Mouse (Mus musculus) forebrain, embryonic 16.5 days (tissue): Measurements from ENCODE around the gene Defb29. TPM values are rescaled to one million over a fixed set of nuclear protein-coding genes. Genes with fewer than 3 reads are reported as not detected.

Experiments
- ATAC-seq: fragments of 200-750 bp; cut with Nextera tagmentation; 2 replicates; pipeline ENCODE4 v1.8.0; 2017; ENCODE audit warnings: mild to moderate bottlenecking, moderate library complexity
- H3K27ac ChIP-seq: fragments of 300-500 bp; sonication (generic); 2 replicates; pipeline ENCODE4 v1.5.1; 2014; ENCODE audit warnings: low read length, control low read depth
- H3K27me3 ChIP-seq: fragments of 300-500 bp; sonication (generic); replicated peaks from 2 replicates; pipeline ENCODE4 v1.6.1; 2014; ENCODE audit warnings: low read length; ENCODE audit not compliant: control insufficient read depth, insufficient read depth
- H3K36me3 ChIP-seq: fragments of 300-500 bp; sonication (generic); 2 replicates; pipeline ENCODE4 v1.6.1; 2014; ENCODE audit not compliant: control insufficient read depth, insufficient read depth
- H3K4me1 ChIP-seq: fragments of 300-500 bp; sonication (generic); replicated peaks from 2 replicates; pipeline ENCODE4 v1.6.1; 2014; ENCODE audit warnings: low read length; ENCODE audit not compliant: control insufficient read depth, insufficient read depth
- H3K4me2 ChIP-seq: fragments of 300-500 bp; sonication (generic); 2 replicates; pipeline ENCODE4 v1.6.1; 2014; ENCODE audit warnings: mild to moderate bottlenecking, low read length, control low read depth
- H3K4me3 ChIP-seq: fragments of 300-500 bp; sonication (generic); replicated peaks from 2 replicates; pipeline ENCODE4 v1.5.1; 2014; ENCODE audit warnings: mild to moderate bottlenecking, low read length, control low read depth
- H3K9ac ChIP-seq: fragments of 300-500 bp; sonication (generic); replicated peaks from 2 replicates; pipeline ENCODE4 v1.6.1; 2014; ENCODE audit warnings: low read depth, low read length, control low read depth
- H3K9me3 ChIP-seq: fragments of 300-500 bp; sonication (generic); 2 replicates; pipeline ENCODE4 v1.6.1; 2016; ENCODE audit warnings: low read length; ENCODE audit not compliant: control insufficient read depth
- WGBS: fragments of 180-500 bp; shearing (Covaris S2); extraction: QIAGEN DNeasy Blood & Tissue Kit; methylation state at CpG from one replicate; pipeline ENCODE4 v1.1.7; 2014; 5-methylcytosine and 5-hydroxymethylcytosine counted together
- polyA plus RNA-seq: library from polyadenylated mRNA; unstranded; fragments of >200 nt; fragmentation: Nextera tagmentation; extraction: Ambion mirVana; gene quantifications from 2 replicates; pipeline ENCODE4 v1.2.1, GENCODE M21; 2015

Defb29 gene
- not detected in 2 replicates for polyA plus RNA-seq

- no peak within 1 kb of the TSS for H3K4me2 ChIP-seq
- 59% methylated on average over 13 of the region's 13 CpGs for WGBS
- H3K4me3 ChIP-seq = no peak within 1 kb of the TSS
- no peak within 1 kb of the TSS for H3K9ac ChIP-seq
- no peak for ATAC-seq
- H3K9me3 ChIP-seq = no peaks in the 10 kb centered on the region
- no peaks in the 10 kb centered on the region for H3K27me3 ChIP-seq
- H3K27ac ChIP-seq = no peak within 1 kb of the TSS
- no peaks in the 10 kb centered on the region for H3K36me3 ChIP-seq
- H3K4me1 ChIP-seq = no peaks in the 10 kb centered on the region
These were observed at the start of gene Defb29 for GRCm38 (mm10) chr2:152539944-152540710. Gene Defb29 (minus strand): TSS chr2:152540098.

- H3K4me2 ChIP-seq = no peak overlapping the region
- no peaks in the 10 kb centered on the region for H3K9me3 ChIP-seq
- H3K4me1 ChIP-seq = no peaks in the 10 kb centered on the region
- no peak overlapping the region for H3K4me3 ChIP-seq
- 27% methylated on average over 6 of the region's 6 CpGs for WGBS
- H3K9ac ChIP-seq = no peak overlapping the region
- ATAC-seq = no peak
- H3K36me3 ChIP-seq = no peaks in the 10 kb centered on the region
- no peaks in the 10 kb centered on the region for H3K27me3 ChIP-seq
- no peak overlapping the region for H3K27ac ChIP-seq
These were observed 49.1 kb upstream of the Defb29 start for GRCm38 (mm10) chr2:152589021-152589420.

- no peak overlapping the region for H3K4me2 ChIP-seq
- H3K4me1 ChIP-seq = no peaks in the 10 kb centered on the region
- H3K27ac ChIP-seq = no peak overlapping the region
- H3K9ac ChIP-seq = no peak overlapping the region
- no peak for ATAC-seq
- H3K9me3 ChIP-seq = no peaks in the 10 kb centered on the region
- H3K36me3 ChIP-seq = no peaks in the 10 kb centered on the region
- H3K4me3 ChIP-seq = no peak overlapping the region
- WGBS = 28% methylated on average over 2 of the region's 2 CpGs
- no peaks in the 10 kb centered on the region for H3K27me3 ChIP-seq
These were observed 48.6 kb upstream of the Defb29 start for GRCm38 (mm10) chr2:152588450-152588849.

GRCm38 (mm10) chr2:152586926-152587560 is 47.1 kb upstream of the Defb29 start:
- ATAC-seq = no peak
- Histone ChIP-seq H3K4me2 (no peak overlapping the region), H3K9ac (no peak overlapping the region), H3K27me3 (no peaks in the 10 kb centered on the region), H3K4me1 (no peaks in the 10 kb centered on the region), H3K4me3 (no peak overlapping the region), H3K9me3 (no peaks in the 10 kb centered on the region), H3K36me3 (no peaks in the 10 kb centered on the region), H3K27ac (no peak overlapping the region)
- 81% methylated on average over 4 of the region's 4 CpGs for WGBS

GRCm38 (mm10) chr2:152580612-152581011 is 40.7 kb upstream of the Defb29 start:
- Histone ChIP-seq H3K9me3 (no peaks in the 10 kb centered on the region), H3K9ac (no peak overlapping the region), H3K4me3 (no peak overlapping the region), H3K36me3 (no peaks in the 10 kb centered on the region), H3K4me2 (no peak overlapping the region), H3K4me1 (no peaks in the 10 kb centered on the region), H3K27me3 (no peaks in the 10 kb centered on the region), H3K27ac (no peak overlapping the region)
- no peak for ATAC-seq
- 91% methylated on average over 11 of the region's 11 CpGs for WGBS

GRCm38 (mm10) chr2:152580107-152580506 is 40.2 kb upstream of the Defb29 start, which contains the start of gene Defb19:
Gene Defb19 (minus strand): TSS chr2:152580312.
- Histone ChIP-seq H3K9ac (no peak within 1 kb of the TSS), H3K4me2 (no peak within 1 kb of the TSS), H3K27ac (no peak within 1 kb of the TSS), H3K4me3 (no peak within 1 kb of the TSS), H3K4me1 (no peaks in the 10 kb centered on the region), H3K27me3 (no peaks in the 10 kb centered on the region), H3K36me3 (no peaks in the 10 kb centered on the region), H3K9me3 (no peaks in the 10 kb centered on the region)
- 79% methylated on average over 7 of the region's 7 CpGs for WGBS
- no peak for ATAC-seq

GRCm38 (mm10) chr2:152573484-152573883 is 33.6 kb upstream of the Defb29 start:
- Histone ChIP-seq H3K27ac (no peak overlapping the region), H3K9ac (no peak overlapping the region), H3K4me3 (no peak overlapping the region), H3K36me3 (no peaks in the 10 kb centered on the region), H3K4me1 (no peaks in the 10 kb centered on the region), H3K9me3 (no peaks in the 10 kb centered on the region), H3K4me2 (no peak overlapping the region), H3K27me3 (no peaks in the 10 kb centered on the region)
- ATAC-seq = no peak
- WGBS = 88% methylated on average over 8 of the region's 8 CpGs

GRCm38 (mm10) chr2:152572114-152572794 is 32.4 kb upstream of the Defb29 start, which contains the start of gene Defb21:
Gene Defb21 (plus strand): TSS chr2:152572744.
- Histone ChIP-seq H3K27me3 (no peaks in the 10 kb centered on the region), H3K9ac (no peak within 1 kb of the TSS), H3K9me3 (no peaks in the 10 kb centered on the region), H3K36me3 (no peaks in the 10 kb centered on the region), H3K27ac (no peak within 1 kb of the TSS), H3K4me3 (no peak within 1 kb of the TSS), H3K4me1 (no peaks in the 10 kb centered on the region), H3K4me2 (no peak within 1 kb of the TSS)
- no peak for ATAC-seq
- WGBS = 64% methylated on average over 11 of the region's 11 CpGs

- no peak overlapping the region for H3K9ac ChIP-seq
- H3K4me3 ChIP-seq = no peak overlapping the region
- no peaks in the 10 kb centered on the region for H3K9me3 ChIP-seq
- H3K27me3 ChIP-seq = no peaks in the 10 kb centered on the region
- H3K27ac ChIP-seq = no peak overlapping the region
- H3K4me2 ChIP-seq = no peak overlapping the region
- no peaks in the 10 kb centered on the region for H3K4me1 ChIP-seq
- 82% methylated on average over 6 of the region's 6 CpGs for WGBS
- ATAC-seq = no peak
- H3K36me3 ChIP-seq = no peaks in the 10 kb centered on the region
These were observed 30.4 kb upstream of the Defb29 start for GRCm38 (mm10) chr2:152570313-152570712.
